ENCODE assay signal across 8 mouse cellular contexts in the genomic region with DNA sequence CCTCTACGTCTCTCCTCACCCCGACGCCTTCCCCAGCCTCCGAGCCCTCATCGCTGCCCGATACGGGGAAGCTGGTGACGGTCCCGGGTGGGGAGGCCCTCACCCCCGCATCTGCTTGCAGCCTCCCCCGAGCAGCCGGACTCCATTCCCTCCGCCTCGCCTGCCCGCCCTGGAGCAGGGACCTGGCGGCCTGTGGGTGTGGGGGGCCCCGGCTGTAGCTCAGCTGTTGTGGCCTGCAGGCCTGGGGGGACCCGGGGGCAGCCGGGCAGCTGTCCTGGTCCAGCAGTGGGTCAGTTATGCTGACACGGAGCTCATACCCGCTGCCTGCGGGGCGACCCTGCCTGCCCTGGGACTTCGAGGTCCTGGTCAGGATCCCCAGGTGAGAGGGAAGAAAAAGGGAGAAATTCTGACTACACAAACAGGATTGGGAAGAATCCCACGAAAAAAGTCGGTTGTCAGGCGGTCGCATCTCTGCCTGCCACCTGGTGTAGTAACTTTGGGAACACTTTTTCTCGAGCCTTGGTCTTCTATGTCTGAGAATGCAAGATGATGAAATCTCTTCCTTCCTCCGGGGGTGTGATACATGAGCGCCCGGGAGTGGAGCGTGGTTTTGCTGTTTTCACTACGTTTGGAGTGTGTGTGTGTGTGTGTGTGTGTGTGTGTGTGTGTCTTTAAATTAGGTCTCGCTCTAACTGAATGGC. TPM values are rescaled to one million over a fixed set of nuclear protein-coding genes. Genes with fewer than 3 reads are reported as not detected.
DNase-seq lines count a peak whose midpoint lies in the region; ATAC-seq and TF ChIP-seq lines count a peak whose summit lies in the region.

No protein-coding gene starts in this region.

- peak overlapping the region; percentile 93 for H3K4me3 ChIP-seq in heart, embryonic 13.5 days
- H3K4me3 ChIP-seq in CH12.LX (replicated peaks in 1 of 3; ENCODE audit: low read depth in 2 of 3, low read length in 2 of 3, poor library complexity in 1 of 3): peak overlapping the region; percentile 84 to 94 (median 86)
- peak overlapping the region; percentile 67 for H3K4me3 ChIP-seq in brown adipose tissue, adult 24 weeks (ENCODE audit: insufficient read depth, low read depth, low read length)
- peak overlapping the region; percentile 92 for H3K4me3 ChIP-seq in hindbrain, embryonic 14.5 days (replicated peaks; ENCODE audit: low read length)
- H3K4me3 ChIP-seq in lung, embryonic 16.5 days (ENCODE audit: low read length): peak overlapping the region; percentile 87

- H3K27ac ChIP-seq in heart, embryonic 13.5 days (replicated peaks): peak overlapping the region; percentile 96
- H3K27ac ChIP-seq in CH12.LX (ENCODE audit: insufficient read depth, low read depth): peak overlapping the region; percentile 100
- H3K27ac ChIP-seq in brown adipose tissue, adult 24 weeks (replicated peaks; ENCODE audit: low read depth, low read length): peak overlapping the region; percentile 94
- peak overlapping the region; percentile 96 for H3K27ac ChIP-seq in hindbrain, embryonic 14.5 days
- H3K27ac ChIP-seq in lung, embryonic 16.5 days (ENCODE audit: low read length): peak overlapping the region; percentile 99

- no peak for TF ChIP-seq CTCF in CH12.LX (conservative IDR thresholded peaks at IDR 0.05 in 1 of 2, IDR thresholded peaks at IDR 0.05 in 1 of 2; ENCODE audit: low read depth in 2 of 2, low read length in 2 of 2)

- no peak for DNase-seq in heart, postnatal 4 days
- peak; percentile 58 for DNase-seq in CH12.LX (ENCODE audit: extremely low read depth)
- DNase-seq in hindbrain, embryonic 14.5 days (ENCODE audit: low spot score): peak; percentile 25
- DNase-seq in spleen, postnatal 10 days (ENCODE audit: low spot score in 2 of 2): peak; percentile 63 to 70
- DNase-seq in layer of hippocampus, postnatal 10 days (ENCODE audit: low spot score in 2 of 2): no peak

- TF ChIP-seq RAD21 in CH12.LX (IDR thresholded peaks at IDR 0.05; ENCODE audit: low read depth, low read length): no peak

- peak overlapping the region; percentile 99 for H3K9ac ChIP-seq in heart, embryonic 13.5 days
- peak overlapping the region; percentile 100 for H3K9ac ChIP-seq in CH12.LX (ENCODE audit: insufficient read depth, low read depth)
- H3K9ac ChIP-seq in hindbrain, embryonic 14.5 days: peak overlapping the region; percentile 92
- H3K9ac ChIP-seq in lung, embryonic 16.5 days (ENCODE audit: low read length): peak overlapping the region; percentile 96

- in situ Hi-C loops in CH12.LX (cut with MboI; ENCODE audit: low pct_ligation_motif_present, low pct_unique_long_range_greater_than_20kb, low sequenced_read_pairs): no loop called here

- TF ChIP-seq EP300 in CH12.LX (IDR thresholded peaks at IDR 0.05; ENCODE audit: low read length): no peak

- peaks cover 55% of the 10 kb centered on the region for H3K36me3 ChIP-seq in heart, embryonic 13.5 days
- peaks cover 48 to 57% of the 10 kb centered on the region in 2 experiments for H3K36me3 ChIP-seq in CH12.LX (replicated peaks in 1 of 2; ENCODE audit: control insufficient read depth in 1 of 2, insufficient read depth in 1 of 2, low read length in 1 of 2)
- H3K36me3 ChIP-seq in hindbrain, embryonic 14.5 days (replicated peaks; ENCODE audit: control insufficient read depth, insufficient read depth): peaks cover 23% of the 10 kb centered on the region
- H3K36me3 ChIP-seq in lung, embryonic 16.5 days (ENCODE audit: control insufficient read depth, insufficient read depth, low read length): peaks cover 18% of the 10 kb centered on the region

- no peaks in the 10 kb centered on the region for H3K27me3 ChIP-seq in heart, embryonic 13.5 days (replicated peaks)
- H3K27me3 ChIP-seq in CH12.LX (replicated peaks): no peaks in the 10 kb centered on the region
- no peaks in the 10 kb centered on the region for H3K27me3 ChIP-seq in hindbrain, embryonic 14.5 days (ENCODE audit: control insufficient read depth, insufficient read depth, low read length)
- H3K27me3 ChIP-seq in lung, embryonic 16.5 days (ENCODE audit: control insufficient read depth, insufficient read depth, low read depth, low read length): no peaks in the 10 kb centered on the region

- TF ChIP-seq POLR2A in CH12.LX (IDR thresholded peaks at IDR 0.05; ENCODE audit: low read depth, low read length): peak; percentile 12

- under 1% methylated on average over 35 of the region's 35 CpGs for WGBS in heart, embryonic 13.5 days
- WGBS in hindbrain, embryonic 14.5 days: under 1% methylated on average over 35 of the region's 35 CpGs
- WGBS in lung, embryonic 16.5 days: under 1% methylated on average over 34 of the region's 35 CpGs

- ATAC-seq in heart, embryonic 13.5 days (ENCODE audit: extremely low read depth, insufficient number of reproducible peaks, low FRiP score, low TSS enrichment): peak; percentile 2; the same call in 1 of the 2 replicates
- ATAC-seq in hindbrain, embryonic 14.5 days (ENCODE audit: low FRiP score): no peak; the same call in 1 of the 2 replicates
- no peak; the same call in 1 of the 2 replicates for ATAC-seq in lung, embryonic 16.5 days (ENCODE audit: low read depth)

- H3K4me1 ChIP-seq in heart, embryonic 13.5 days: peaks cover 61% of the 10 kb centered on the region
- peaks cover 7 to 8% of the 10 kb centered on the region in 2 experiments; a peak in 3 of 4 replicates for H3K4me1 ChIP-seq in CH12.LX (ENCODE audit: control insufficient read depth in 1 of 2, insufficient read depth in 2 of 2)
- no peaks in the 10 kb centered on the region for H3K4me1 ChIP-seq in brown adipose tissue, adult 24 weeks (ENCODE audit: control insufficient read depth, insufficient read depth, insufficient read length, low read length)
- H3K4me1 ChIP-seq in hindbrain, embryonic 14.5 days (replicated peaks; ENCODE audit: control insufficient read depth, insufficient read depth, low read length): peaks cover 17% of the 10 kb centered on the region
- H3K4me1 ChIP-seq in lung, embryonic 16.5 days (replicated peaks; ENCODE audit: control insufficient read depth, insufficient read depth, low read length): peaks cover 41% of the 10 kb centered on the region

- dilution Hi-C loops in CH12.LX (cut with MboI; ENCODE audit: extremely low pct_ligation_motif_present, extremely low pct_unique_long_range_greater_than_20kb, low sequenced_read_pairs): no loop called here

- H3K79me2 ChIP-seq in CH12.LX (replicated peaks; ENCODE audit: control insufficient read depth, extremely low read depth, insufficient read depth, poor library complexity, severe bottlenecking): peaks cover 36% of the 10 kb centered on the region

- peak overlapping the region; percentile 100 for H3K4me2 ChIP-seq in heart, embryonic 13.5 days
- H3K4me2 ChIP-seq in CH12.LX (ENCODE audit: insufficient read depth, low read depth, poor library complexity, severe bottlenecking): peak overlapping the region; percentile 14; the same call in 1 of the 2 replicates
- H3K4me2 ChIP-seq in hindbrain, embryonic 14.5 days (replicated peaks): peak overlapping the region; percentile 100
- peak overlapping the region; percentile 98 for H3K4me2 ChIP-seq in lung, embryonic 16.5 days (ENCODE audit: low read depth, low read length)

- no peaks in the 10 kb centered on the region for H3K9me3 ChIP-seq in heart, embryonic 13.5 days
- H3K9me3 ChIP-seq in CH12.LX (replicated peaks; ENCODE audit: low read length): peaks cover 34% of the 10 kb centered on the region
- H3K9me3 ChIP-seq in hindbrain, embryonic 14.5 days (ENCODE audit: control insufficient read depth, low read length): no peaks in the 10 kb centered on the region
- no peaks in the 10 kb centered on the region for H3K9me3 ChIP-seq in lung, embryonic 16.5 days (ENCODE audit: control insufficient read depth, low read length)

RNA-seq across cellular contexts. Expression of a gene that starts 0.8 kb away (rescaled TPM):
- 59.9 and 63.0 TPM in 2 replicates for polyA plus RNA-seq in heart, embryonic 13.5 days (2015; fragmentation: Nextera tagmentation; extraction: Ambion mirVana)
- 10 to 100 TPM; 46.7 to 49.0 TPM for total RNA-seq in heart, postnatal 4 days (2021)
- total RNA-seq in CH12.LX (2012; rRNA removed): 238 and 277 TPM in 2 replicates
- total RNA-seq in CH12.LX (2014; rRNA removed): 90.3 and 97.4 TPM in 2 replicates
- polyA plus RNA-seq in CH12.LX (2012; ENCODE audit: insufficient read length, low read depth): 253 and 280 TPM in 2 replicates
- polyA plus RNA-seq in brown adipose tissue, adult 24 weeks (2012; ENCODE audit: insufficient read depth, insufficient read length, missing spikeins): 12.7 and 14.2 TPM in 2 replicates
- polyA plus RNA-seq in hindbrain, embryonic 14.5 days (2014; fragmentation: Nextera tagmentation; extraction: Ambion mirVana): 51.0 and 51.6 TPM in 2 replicates
- 88.0 and 96.2 TPM in 2 replicates for polyA plus RNA-seq in lung, embryonic 16.5 days (2015; fragmentation: Nextera tagmentation; extraction: Ambion mirVana)
- total RNA-seq in layer of hippocampus, postnatal 10 days (2021): 10 to 100 TPM; 56.3 to 62.1 TPM

RNA-seq across cellular contexts. Expression of a gene that starts 14.8 kb away (rescaled TPM):
- 0.45 and 0.52 TPM in 2 replicates for polyA plus RNA-seq in heart, embryonic 13.5 days (2015; fragmentation: Nextera tagmentation; extraction: Ambion mirVana)
- 1 to 10 TPM; 1.6 to 1.8 TPM for total RNA-seq in heart, postnatal 4 days (2021)
- total RNA-seq in CH12.LX (2012; rRNA removed) (0.42 and 0.46 TPM in 2 replicates), CH12.LX (2014; rRNA removed) (0.07 TPM in 1 of 2 replicates, not detected in the other)
- 0.94 and 1.2 TPM in 2 replicates for polyA plus RNA-seq in CH12.LX (2012; ENCODE audit: insufficient read length, low read depth)
- not detected in 2 replicates for polyA plus RNA-seq in brown adipose tissue, adult 24 weeks (2012; ENCODE audit: insufficient read depth, insufficient read length, missing spikeins)
- 0.13 and 0.16 TPM in 2 replicates for polyA plus RNA-seq in hindbrain, embryonic 14.5 days (2014; fragmentation: Nextera tagmentation; extraction: Ambion mirVana)
- polyA plus RNA-seq in lung, embryonic 16.5 days (2015; fragmentation: Nextera tagmentation; extraction: Ambion mirVana): 0.14 and 0.25 TPM in 2 replicates
- under 1 TPM; 0.16 to 0.30 TPM for total RNA-seq in layer of hippocampus, postnatal 10 days (2021)

RNA-seq across cellular contexts. Expression of a gene that starts 19.9 kb away (rescaled TPM):
- 145 and 153 TPM in 2 replicates for polyA plus RNA-seq in heart, embryonic 13.5 days (2015; fragmentation: Nextera tagmentation; extraction: Ambion mirVana)
- 10 to 100 TPM; 52.2 to 55.0 TPM for total RNA-seq in heart, postnatal 4 days (2021)
- total RNA-seq in CH12.LX (2012; rRNA removed) (104 and 120 TPM in 2 replicates), CH12.LX (2014; rRNA removed) (134 and 135 TPM in 2 replicates)
- 274 and 345 TPM in 2 replicates for polyA plus RNA-seq in CH12.LX (2012; ENCODE audit: insufficient read length, low read depth)
- 22.4 and 29.8 TPM in 2 replicates for polyA plus RNA-seq in brown adipose tissue, adult 24 weeks (2012; ENCODE audit: insufficient read depth, insufficient read length, missing spikeins)
- 92.9 and 97.8 TPM in 2 replicates for polyA plus RNA-seq in hindbrain, embryonic 14.5 days (2014; fragmentation: Nextera tagmentation; extraction: Ambion mirVana)
- 178 and 189 TPM in 2 replicates for polyA plus RNA-seq in lung, embryonic 16.5 days (2015; fragmentation: Nextera tagmentation; extraction: Ambion mirVana)
- total RNA-seq in layer of hippocampus, postnatal 10 days (2021): 10 to 100 TPM; 24.2 to 25.9 TPM

RNA-seq across cellular contexts. Expression of a gene that starts 26.2 kb away (rescaled TPM):
- polyA plus RNA-seq in heart, embryonic 13.5 days (2015; fragmentation: Nextera tagmentation; extraction: Ambion mirVana): 3.2 and 4.2 TPM in 2 replicates
- total RNA-seq in heart, postnatal 4 days (2021): 1 to 10 TPM in 1 of 2 experiments, under 1 TPM in 1; 0.74 to 1.3 TPM
- total RNA-seq in CH12.LX (2012; rRNA removed) (94.1 and 124 TPM in 2 replicates), CH12.LX (2014; rRNA removed) (130 and 142 TPM in 2 replicates)
- polyA plus RNA-seq in CH12.LX (2012; ENCODE audit: insufficient read length, low read depth): 94.4 and 105 TPM in 2 replicates
- polyA plus RNA-seq in brown adipose tissue, adult 24 weeks (2012; ENCODE audit: insufficient read depth, insufficient read length, missing spikeins): not detected in 2 replicates
- polyA plus RNA-seq in hindbrain, embryonic 14.5 days (2014; fragmentation: Nextera tagmentation; extraction: Ambion mirVana): 1.4 and 1.7 TPM in 2 replicates
- polyA plus RNA-seq in lung, embryonic 16.5 days (2015; fragmentation: Nextera tagmentation; extraction: Ambion mirVana): 4.3 and 4.6 TPM in 2 replicates
- 1 to 10 TPM in 1 of 2 experiments, under 1 TPM in 1; 0.53 to 1.4 TPM for total RNA-seq in layer of hippocampus, postnatal 10 days (2021)

RNA-seq across cellular contexts. Expression of a gene that starts 29.1 kb away (rescaled TPM):
- 2.1 and 2.2 TPM in 2 replicates for polyA plus RNA-seq in heart, embryonic 13.5 days (2015; fragmentation: Nextera tagmentation; extraction: Ambion mirVana)
- total RNA-seq in heart, postnatal 4 days (2021): 1 to 10 TPM; 5.3 to 6.6 TPM
- total RNA-seq in CH12.LX (2012; rRNA removed): 0.30 and 0.38 TPM in 2 replicates
- total RNA-seq in CH12.LX (2014; rRNA removed): not detected in 2 replicates
- polyA plus RNA-seq in CH12.LX (2012; ENCODE audit: insufficient read length, low read depth): 1.1 and 1.4 TPM in 2 replicates
- 0.48 and 0.71 TPM in 2 replicates for polyA plus RNA-seq in brown adipose tissue, adult 24 weeks (2012; ENCODE audit: insufficient read depth, insufficient read length, missing spikeins)
- polyA plus RNA-seq in hindbrain, embryonic 14.5 days (2014; fragmentation: Nextera tagmentation; extraction: Ambion mirVana): 1.9 TPM in 2 replicates
- 0.55 and 0.65 TPM in 2 replicates for polyA plus RNA-seq in lung, embryonic 16.5 days (2015; fragmentation: Nextera tagmentation; extraction: Ambion mirVana)
- under 1 TPM; 0.30 to 0.38 TPM for total RNA-seq in layer of hippocampus, postnatal 10 days (2021)

Comparison
In these comparisons a context has a peak if more than half of its experiments do, and no peak if none do; other contexts are left out.
1. H3K4me2 ChIP-seq: peak in every context shown above with its lines; median percentile 100 in heart, embryonic 13.5 days; 100 in hindbrain, embryonic 14.5 days; 98 in lung, embryonic 16.5 days; 14 in CH12.LX.
2. DNase-seq: peak in CH12.LX (single experiment), hindbrain, embryonic 14.5 days (single experiment) and spleen, postnatal 10 days (2 of 2); none in heart, postnatal 4 days (single experiment) and layer of hippocampus, postnatal 10 days (0 of 2).
3. Peak in every context shown above with its lines, with median percentiles within 50 percentile points of each other: H3K27ac ChIP-seq, H3K4me3 ChIP-seq and H3K9ac ChIP-seq.